Comparison of ENCODE assay signal across 8 mouse cellular contexts in the genomic region with DNA sequence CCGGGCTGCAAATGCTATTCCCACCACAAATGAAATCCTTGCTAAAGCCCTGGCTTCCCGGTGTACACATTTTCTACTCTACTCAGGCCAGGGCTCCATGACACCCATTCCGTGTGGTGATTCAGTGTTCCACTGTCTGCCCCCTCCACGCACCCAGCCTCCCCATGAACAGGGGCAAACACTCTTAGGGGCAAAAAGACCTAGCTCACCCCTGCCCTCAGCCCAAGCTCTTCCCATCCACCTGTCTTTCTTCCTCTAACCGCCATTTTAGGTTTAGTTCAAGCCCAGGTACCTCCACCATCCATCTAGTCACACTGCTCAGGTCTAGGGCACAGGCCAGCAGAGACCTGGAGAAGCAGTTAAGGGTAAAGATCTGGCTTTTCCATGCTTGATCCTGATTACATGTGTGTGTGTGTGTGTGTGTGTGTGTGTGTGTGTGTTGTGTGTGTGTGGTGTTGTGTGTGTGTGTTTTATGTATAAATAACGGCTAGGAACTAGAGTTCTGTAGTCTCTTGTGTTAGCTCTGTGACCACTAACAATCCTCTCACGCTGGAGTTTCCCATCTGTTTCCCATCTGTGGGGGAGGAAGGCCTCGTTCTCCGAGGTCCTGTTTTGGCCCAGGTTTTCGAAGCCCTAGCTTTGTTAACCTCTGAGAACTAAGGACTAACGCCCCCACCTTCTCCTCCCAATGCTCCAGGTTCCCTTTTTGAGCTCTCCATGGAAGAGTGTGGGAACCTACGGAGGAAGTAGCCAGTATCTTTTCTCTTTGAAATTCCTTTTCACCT. TPM values are rescaled to one million over a fixed set of nuclear protein-coding genes. Genes with fewer than 3 reads are reported as not detected.
DNase-seq lines count a peak whose midpoint lies in the region; ATAC-seq and TF ChIP-seq lines count a peak whose summit lies in the region.

No protein-coding gene starts in this region.

- peaks cover 13% of the 10 kb centered on the region for H3K79me2 ChIP-seq in MEL (ENCODE audit: control insufficient read depth, insufficient read depth, low read length, poor library complexity)

- H3K36me3 ChIP-seq in heart, embryonic 12.5 days, result peaks cover 40% of the 10 kb centered on the region
- peaks cover 0 to 14% of the 10 kb centered on the region in 2 experiments; a peak in 2 of 4 replicates for H3K36me3 ChIP-seq in MEL (ENCODE audit: control insufficient read depth in 1 of 2, insufficient read depth in 2 of 2, low read length in 2 of 2)
- peaks cover 39% of the 10 kb centered on the region for H3K36me3 ChIP-seq in forebrain, embryonic 12.5 days (replicated peaks)
- peaks cover 37% of the 10 kb centered on the region for H3K36me3 ChIP-seq in limb, embryonic 13.5 days
- peaks cover 22% of the 10 kb centered on the region for H3K36me3 ChIP-seq in neural tube, embryonic 14.5 days (ENCODE audit: control insufficient read depth, insufficient read depth, low read length)

- H3K9me3 ChIP-seq in heart, embryonic 12.5 days (replicated peaks), result no peaks in the 10 kb centered on the region
- no peaks in the 10 kb centered on the region for H3K9me3 ChIP-seq in MEL (replicated peaks; ENCODE audit: insufficient read depth, low read length)
- no peaks in the 10 kb centered on the region for H3K9me3 ChIP-seq in forebrain, embryonic 12.5 days
- H3K9me3 ChIP-seq in limb, embryonic 13.5 days, result no peaks in the 10 kb centered on the region
- no peaks in the 10 kb centered on the region for H3K9me3 ChIP-seq in neural tube, embryonic 14.5 days (ENCODE audit: control insufficient read depth, low read length)

- no peak for TF ChIP-seq CTCF in MEL (IDR thresholded peaks at IDR 0.05 in 2 of 3, conservative IDR thresholded peaks at IDR 0.05 in 1 of 3; ENCODE audit: control insufficient read depth in 1 of 3, insufficient read depth in 1 of 3, low read depth in 2 of 3, low read length in 3 of 3, poor library complexity in 1 of 3, severe bottlenecking in 1 of 3)

- H3K4me3 ChIP-seq in heart, embryonic 12.5 days, result peak overlapping the region; percentile 85
- peak overlapping the region; percentile 84 to 89 for H3K4me3 ChIP-seq in MEL (ENCODE audit: control insufficient read depth in 1 of 2, insufficient read depth in 1 of 2, low read depth in 2 of 2, low read length in 2 of 2)
- peak overlapping the region; percentile 70 for H3K4me3 ChIP-seq in forebrain, embryonic 12.5 days (replicated peaks)
- H3K4me3 ChIP-seq in limb, embryonic 13.5 days, result peak overlapping the region; percentile 75
- peak overlapping the region; percentile 79 for H3K4me3 ChIP-seq in neural tube, embryonic 14.5 days (ENCODE audit: low read depth, low read length)

- peak overlapping the region; percentile 83 for H3K4me2 ChIP-seq in heart, embryonic 12.5 days
- H3K4me2 ChIP-seq in forebrain, embryonic 12.5 days, result peak overlapping the region; percentile 77
- peak overlapping the region; percentile 80 for H3K4me2 ChIP-seq in limb, embryonic 13.5 days (replicated peaks)
- H3K4me2 ChIP-seq in neural tube, embryonic 14.5 days (ENCODE audit: low read depth, low read length), result peak overlapping the region; percentile 63

- peak overlapping the region; percentile 92 for H3K27ac ChIP-seq in heart, embryonic 12.5 days (ENCODE audit: poor library complexity, severe bottlenecking)
- H3K27ac ChIP-seq in MEL (ENCODE audit: control insufficient read depth, low read depth, low read length), result peak overlapping the region; percentile 50
- H3K27ac ChIP-seq in forebrain, embryonic 12.5 days, result peak overlapping the region; percentile 79
- H3K27ac ChIP-seq in limb, embryonic 13.5 days, result peak overlapping the region; percentile 96
- peak overlapping the region; percentile 84 for H3K27ac ChIP-seq in neural tube, embryonic 14.5 days (ENCODE audit: low read depth, low read length)

- no peak for DNase-seq in heart, adult 9 months (ENCODE audit: low spot score in 2 of 2)
- peak; percentile 53 for DNase-seq in MEL (ENCODE audit: low read depth, low spot score)
- DNase-seq in thymus, postnatal 14 days, result no peak

- no peak for ATAC-seq in heart, embryonic 12.5 days (ENCODE audit: insufficient number of reproducible peaks, low FRiP score)
- no peak for ATAC-seq in forebrain, embryonic 12.5 days (ENCODE audit: low FRiP score)
- ATAC-seq in limb, embryonic 13.5 days (ENCODE audit: low FRiP score, low read depth), result no peak
- ATAC-seq in neural tube, embryonic 14.5 days (ENCODE audit: low read depth), result peak; percentile 2; the same call in 1 of the 2 replicates
- ATAC-seq in CD4-positive, CD25-positive, alpha-beta regulatory T cell, adult 4 months, result no peak

- no peak for TF ChIP-seq EP300 in MEL (IDR thresholded peaks at IDR 0.05; ENCODE audit: low read depth in 1 of 2, low read length in 2 of 2)

- H3K27me3 ChIP-seq in heart, embryonic 12.5 days (replicated peaks), result 0 out of 2 replicates have a peak, but pooled peaks cover 6% of the 10 kb centered on the region
- H3K27me3 ChIP-seq in MEL (ENCODE audit: control insufficient read depth in 1 of 2, insufficient read depth in 2 of 2, low read length in 2 of 2), result no peaks in the 10 kb centered on the region
- H3K27me3 ChIP-seq in forebrain, embryonic 12.5 days, result no peaks in the 10 kb centered on the region
- no peaks in the 10 kb centered on the region for H3K27me3 ChIP-seq in limb, embryonic 13.5 days
- no peaks in the 10 kb centered on the region for H3K27me3 ChIP-seq in neural tube, embryonic 14.5 days (ENCODE audit: control insufficient read depth, insufficient read depth, low read length)

- TF ChIP-seq RAD21 in MEL (IDR thresholded peaks at IDR 0.05; ENCODE audit: low read depth, low read length), result no peak

- 51% methylated on average over 12 of the region's 12 CpGs for WGBS in heart, embryonic 12.5 days
- 49% methylated on average over 12 of the region's 12 CpGs for WGBS in forebrain, embryonic 12.5 days
- 38% methylated on average over 12 of the region's 12 CpGs for WGBS in limb, embryonic 13.5 days
- WGBS in neural tube, embryonic 14.5 days, result 49% methylated on average over 12 of the region's 12 CpGs

- no peak for TF ChIP-seq POLR2A in MEL (IDR thresholded peaks at IDR 0.05; ENCODE audit: control insufficient read depth in 1 of 2, insufficient read depth in 1 of 2, low read depth in 1 of 2, low read length in 2 of 2, poor library complexity in 1 of 2)

- H3K4me1 ChIP-seq in heart, embryonic 12.5 days (replicated peaks), result peaks cover 9% of the 10 kb centered on the region
- peaks cover 3 to 14% of the 10 kb centered on the region in 2 experiments; a peak in 3 of 4 replicates for H3K4me1 ChIP-seq in MEL (ENCODE audit: control insufficient read depth in 1 of 2, insufficient read depth in 2 of 2, low read length in 2 of 2)
- peaks cover 12% of the 10 kb centered on the region for H3K4me1 ChIP-seq in forebrain, embryonic 12.5 days
- H3K4me1 ChIP-seq in limb, embryonic 13.5 days, result peaks cover 9% of the 10 kb centered on the region
- peaks cover 12% of the 10 kb centered on the region; the same call in 1 of the 2 replicates for H3K4me1 ChIP-seq in neural tube, embryonic 14.5 days (ENCODE audit: control insufficient read depth, insufficient read depth, low read length)

- H3K9ac ChIP-seq in heart, embryonic 12.5 days, result peak overlapping the region; percentile 92
- peak overlapping the region; percentile 79 for H3K9ac ChIP-seq in MEL (ENCODE audit: control insufficient read depth, low read depth, low read length, poor library complexity, severe bottlenecking)
- H3K9ac ChIP-seq in forebrain, embryonic 12.5 days, result peak overlapping the region; percentile 82
- H3K9ac ChIP-seq in limb, embryonic 13.5 days, result peak overlapping the region; percentile 96
- H3K9ac ChIP-seq in neural tube, embryonic 14.5 days (replicated peaks; ENCODE audit: low read depth, low read length), result peak overlapping the region; percentile 94

TF ChIP-seq in MEL, 35 proteins besides CTCF, POLR2A, EP300 and RAD21 (continues in another document):
- TF ChIP-seq MYC (IDR thresholded peaks at IDR 0.05; ENCODE audit: low read depth, low read length) (no peak), MYB (IDR thresholded peaks at IDR 0.05; ENCODE audit: low read depth, low read length) (no peak), CHD2 (IDR thresholded peaks at IDR 0.05; ENCODE audit: low read length) (no peak)

RNA-seq across cellular contexts. Expression of gene Adprh, which starts 0.9 kb away (rescaled TPM):
- 115 TPM in 2 replicates for polyA plus RNA-seq in heart, embryonic 12.5 days (2016; fragmentation: Nextera tagmentation; extraction: Ambion mirVana)
- total RNA-seq in MEL (2012; rRNA removed), result 20.1 and 24.8 TPM in 2 replicates
- 10 to 100 TPM in 1 of 2 experiments, not detected in 1; 86.7 TPM for polyA plus RNA-seq in MEL (2012; ENCODE audit: insufficient read depth in 1 of 2, insufficient read length in 2 of 2, low read depth in 1 of 2, low replicate concordance in 2 of 2, missing spikeins in 1 of 2)
- polyA plus RNA-seq in forebrain, embryonic 12.5 days (2016; fragmentation: Nextera tagmentation; extraction: Ambion mirVana), result 140 and 142 TPM in 2 replicates
- 128 and 137 TPM in 2 replicates for polyA plus RNA-seq in limb, embryonic 13.5 days (2015; fragmentation: Nextera tagmentation; extraction: Ambion mirVana)
- polyA plus RNA-seq in neural tube, embryonic 14.5 days (2014; fragmentation: Nextera tagmentation; extraction: Ambion mirVana), result 130 and 141 TPM in 2 replicates
- polyA plus RNA-seq in CD4-positive, CD25-positive, alpha-beta regulatory T cell, adult 4 months (2017; shearing (Covaris generic)), result 10 to 100 TPM; 73.1 to 92.7 TPM

RNA-seq across cellular contexts. Expression of gene Cd80, which starts 3.7 kb away (rescaled TPM):
- polyA plus RNA-seq in heart, embryonic 12.5 days (2016; fragmentation: Nextera tagmentation; extraction: Ambion mirVana), result 0.60 and 0.73 TPM in 2 replicates
- total RNA-seq in MEL (2012; rRNA removed), result 0.04 and 0.07 TPM in 2 replicates
- under 1 TPM in 1 of 2 experiments, not detected in 1; 0.38 TPM for polyA plus RNA-seq in MEL (2012; ENCODE audit: insufficient read depth in 1 of 2, insufficient read length in 2 of 2, low read depth in 1 of 2, low replicate concordance in 2 of 2, missing spikeins in 1 of 2)
- 0.59 and 0.77 TPM in 2 replicates for polyA plus RNA-seq in forebrain, embryonic 12.5 days (2016; fragmentation: Nextera tagmentation; extraction: Ambion mirVana)
- polyA plus RNA-seq in limb, embryonic 13.5 days (2015; fragmentation: Nextera tagmentation; extraction: Ambion mirVana), result 0.19 and 0.47 TPM in 2 replicates
- 0.67 and 0.74 TPM in 2 replicates for polyA plus RNA-seq in neural tube, embryonic 14.5 days (2014; fragmentation: Nextera tagmentation; extraction: Ambion mirVana)
- 10 to 100 TPM in 1 of 2 experiments, 1 to 10 TPM in 1; 5.7 to 10.6 TPM for polyA plus RNA-seq in CD4-positive, CD25-positive, alpha-beta regulatory T cell, adult 4 months (2017; shearing (Covaris generic))

RNA-seq across cellular contexts. Expression of gene Pla1a, which starts 18.7 kb away (rescaled TPM):
- 0.17 and 0.28 TPM in 2 replicates for polyA plus RNA-seq in heart, embryonic 12.5 days (2016; fragmentation: Nextera tagmentation; extraction: Ambion mirVana)
- total RNA-seq in MEL (2012; rRNA removed), result not detected in 2 replicates
- polyA plus RNA-seq in MEL (2012; ENCODE audit: insufficient read depth in 1 of 2, insufficient read length in 2 of 2, low read depth in 1 of 2, low replicate concordance in 2 of 2, missing spikeins in 1 of 2), result under 1 TPM in 1 of 2 experiments, not detected in 1; 0.04 TPM
- polyA plus RNA-seq in forebrain, embryonic 12.5 days (2016; fragmentation: Nextera tagmentation; extraction: Ambion mirVana), result 0.15 and 0.73 TPM in 2 replicates
- polyA plus RNA-seq in limb, embryonic 13.5 days (2015; fragmentation: Nextera tagmentation; extraction: Ambion mirVana), result 0.31 and 0.37 TPM in 2 replicates
- polyA plus RNA-seq in neural tube, embryonic 14.5 days (2014; fragmentation: Nextera tagmentation; extraction: Ambion mirVana), result 0.47 and 0.70 TPM in 2 replicates
- polyA plus RNA-seq in CD4-positive, CD25-positive, alpha-beta regulatory T cell, adult 4 months (2017; shearing (Covaris generic)), result under 1 TPM in 1 of 2 experiments, not detected in 1; 0.30 TPM
